Mouse (Mus musculus): ENCODE results near the gene Hic2.
"Not testable (repeated sequence)": the region's sequence is repeated elsewhere in the genome, so short reads cannot be mapped to it uniquely, and the experiment has no call there.

Gene Hic2

GRCm38 (mm10) chr16:17232794-17233701 lies at the start of gene Hic2:
Gene Hic2, plus strand, starts transcription at chr16:17233572.
- peak; percentile 83 to 90 for DNase-seq (ENCODE audit: low spot score in 2 of 2)

GRCm38 (mm10) chr16:17185475-17185874 lies 47.9 kb upstream of the Hic2 start:
- no peak for DNase-seq (ENCODE audit: low spot score in 2 of 2)

- DNase-seq (ENCODE audit: low spot score in 2 of 2): no peak
Observed at GRCm38 (mm10) chr16:17193823-17194222, 39.5 kb upstream of the Hic2 start.

GRCm38 (mm10) chr16:17200121-17200952 lies 33.0 kb upstream of the Hic2 start:
- no peak for DNase-seq (ENCODE audit: low spot score in 2 of 2)

GRCm38 (mm10) chr16:17200953-17201707 lies 32.2 kb upstream of the Hic2 start:
- peak; percentile 56 to 82 for DNase-seq (ENCODE audit: low spot score in 2 of 2)

- DNase-seq (ENCODE audit: low spot score in 2 of 2): peak in 1 of 2 experiments; percentile 35
Observed at GRCm38 (mm10) chr16:17201977-17202376, 31.4 kb upstream of the Hic2 start.

GRCm38 (mm10) chr16:17202549-17202948 lies 30.8 kb upstream of the Hic2 start, which contains the start of gene Ube2l3:
Gene Ube2l3, minus strand, starts transcription at chr16:17202649.
- no peak for DNase-seq (ENCODE audit: low spot score in 2 of 2)

- DNase-seq (ENCODE audit: low spot score in 2 of 2): peak in 1 of 2 experiments; percentile 37
Observed at GRCm38 (mm10) chr16:17204990-17205389, 28.4 kb upstream of the Hic2 start.

GRCm38 (mm10) chr16:17208389-17209361 lies 24.7 kb upstream of the Hic2 start, which contains the start of gene Rimbp3:
Gene Rimbp3, plus strand, starts transcription at chr16:17208603.
- DNase-seq (ENCODE audit: low spot score in 2 of 2): peak; percentile 58 to 85

GRCm38 (mm10) chr16:17209404-17209960 lies 23.9 kb upstream of the Hic2 start:
- no peak for DNase-seq (ENCODE audit: low spot score in 2 of 2)

- peak; percentile 58 to 88 for DNase-seq (ENCODE audit: low spot score in 2 of 2)
Observed at GRCm38 (mm10) chr16:17209981-17210838, 23.2 kb upstream of the Hic2 start.

- no peak for DNase-seq (ENCODE audit: low spot score in 2 of 2)
Observed at GRCm38 (mm10) chr16:17216934-17217633, 16.3 kb upstream of the Hic2 start.

GRCm38 (mm10) chr16:17220127-17220733 lies 13.1 kb upstream of the Hic2 start:
- no peak for DNase-seq (ENCODE audit: low spot score in 2 of 2)

GRCm38 (mm10) chr16:17222197-17222596 lies 11.2 kb upstream of the Hic2 start:
- peak; percentile 65 to 90 for DNase-seq (ENCODE audit: low spot score in 2 of 2)

- no peak for DNase-seq (ENCODE audit: low spot score in 2 of 2)
Observed at GRCm38 (mm10) chr16:17225584-17225983, 7.8 kb upstream of the Hic2 start.

GRCm38 (mm10) chr16:17226496-17226895 lies 6.9 kb upstream of the Hic2 start:
- DNase-seq (ENCODE audit: low spot score in 2 of 2): no peak

- DNase-seq (ENCODE audit: low spot score in 2 of 2): not testable (repeated sequence)
Observed at GRCm38 (mm10) chr16:17231523-17231922, 1.8 kb upstream of the Hic2 start.
